Mouse (Mus musculus) kidney, adult 2 months (tissue): ENCODE data around the gene Olfr222.

Experiments
- CTCF ChIP-seq: fragments of 200-500 bp; conservative IDR thresholded peaks from 2 replicates; pipeline ENCODE4 v1.5.1; 2011; ENCODE audit warnings: low read depth, mild to moderate bottlenecking, control low read depth, low read length, moderate library complexity, mixed read lengths; ENCODE audit not compliant: insufficient read depth, insufficient read length
- POLR2A ChIP-seq: fragments of 200-500 bp; IDR thresholded peaks from one replicate; pipeline ENCODE4 v1.6.1; 2011; ENCODE audit warnings: low read depth, low read length, control low read depth

DNA sequence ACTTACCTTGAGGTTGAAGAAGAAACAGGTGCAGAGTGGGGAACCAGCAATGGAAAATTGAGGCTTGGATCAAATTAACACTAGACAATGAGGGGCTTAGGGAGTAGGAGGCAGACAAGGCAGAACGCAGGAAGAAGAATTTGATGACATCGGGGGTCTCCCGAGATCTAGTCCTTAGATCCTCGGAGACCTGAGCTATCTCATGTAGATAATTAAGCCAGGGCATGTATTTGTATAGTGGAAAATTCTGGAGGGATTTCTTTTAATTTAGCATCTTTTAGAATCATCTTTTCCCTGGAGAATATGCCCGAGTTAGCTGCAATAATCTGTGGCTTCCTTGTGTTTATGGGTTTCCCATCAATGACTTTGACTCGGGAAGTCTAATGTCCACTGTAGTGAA lies 17.2 kb upstream of the Olfr222 start, which contains the start of gene Olfr223:
- TF ChIP-seq CTCF (no peak), POLR2A (no peak)
